Mouse (Mus musculus) liver, embryonic 13.5 days (tissue): ENCODE results near the gene Eomes. TPM values are rescaled to one million over a fixed set of nuclear protein-coding genes. Genes with fewer than 3 reads are reported as not detected.

Experiments
- ATAC-seq: fragments of 200-750 bp; cut with Nextera tagmentation; 2 replicates; pipeline ENCODE4 v1.8.0; 2017; ENCODE audit warnings: low read depth, mild to moderate bottlenecking, moderate number of reproducible peaks, moderate library complexity
- DNase-seq: peaks from one replicate; pipeline ENCODE4 v3.0.0; 2022
- H3K27ac ChIP-seq: fragments of 300-500 bp; sonication (generic); 2 replicates; pipeline ENCODE4 v1.5.1; 2015; ENCODE audit warnings: moderate library complexity, mild to moderate bottlenecking, inconsistent platforms
- H3K27me3 ChIP-seq: fragments of 300-500 bp; sonication (generic); 2 replicates; pipeline ENCODE4 v1.6.1; 2015; ENCODE audit warnings: mild to moderate bottlenecking, inconsistent platforms
- H3K36me3 ChIP-seq: fragments of 300-500 bp; sonication (generic); 2 replicates; pipeline ENCODE4 v1.6.1; 2015; ENCODE audit warnings: mild to moderate bottlenecking, inconsistent platforms
- H3K4me1 ChIP-seq: fragments of 300-500 bp; sonication (generic); replicated peaks from 2 replicates; pipeline ENCODE4 v1.6.1; 2015; ENCODE audit warnings: inconsistent platforms
- H3K4me2 ChIP-seq: fragments of 300-500 bp; sonication (generic); 2 replicates; pipeline ENCODE4 v1.6.1; 2015; ENCODE audit warnings: inconsistent platforms, mild to moderate bottlenecking, moderate library complexity
- H3K4me3 ChIP-seq: fragments of 300-500 bp; sonication (generic); replicated peaks from 2 replicates; pipeline ENCODE4 v1.5.1; 2015; ENCODE audit warnings: mild to moderate bottlenecking, inconsistent platforms
- H3K9ac ChIP-seq: fragments of 300-500 bp; sonication (generic); 2 replicates; pipeline ENCODE4 v1.6.1; 2015; ENCODE audit warnings: mild to moderate bottlenecking, inconsistent platforms
- H3K9me3 ChIP-seq: fragments of 300-500 bp; sonication (generic); replicated peaks from 2 replicates; pipeline ENCODE4 v1.6.1; 2016; ENCODE audit warnings: inconsistent platforms
- WGBS: fragments of 180-500 bp; shearing (Covaris S2); methylation state at CpG from one replicate; pipeline ENCODE4 v1.1.7; 2015; ENCODE audit not compliant: insufficient replicate concordance; 5-methylcytosine and 5-hydroxymethylcytosine counted together
- polyA plus RNA-seq: library from polyadenylated mRNA; unstranded; fragments of >200 nt; fragmentation: Nextera tagmentation; extraction: Ambion mirVana; gene quantifications from 2 replicates; pipeline ENCODE4 v1.2.1, GENCODE M21; 2015

The Eomes gene
- polyA plus RNA-seq, 1 experiment from 2014 or later, result not detected

DNA sequence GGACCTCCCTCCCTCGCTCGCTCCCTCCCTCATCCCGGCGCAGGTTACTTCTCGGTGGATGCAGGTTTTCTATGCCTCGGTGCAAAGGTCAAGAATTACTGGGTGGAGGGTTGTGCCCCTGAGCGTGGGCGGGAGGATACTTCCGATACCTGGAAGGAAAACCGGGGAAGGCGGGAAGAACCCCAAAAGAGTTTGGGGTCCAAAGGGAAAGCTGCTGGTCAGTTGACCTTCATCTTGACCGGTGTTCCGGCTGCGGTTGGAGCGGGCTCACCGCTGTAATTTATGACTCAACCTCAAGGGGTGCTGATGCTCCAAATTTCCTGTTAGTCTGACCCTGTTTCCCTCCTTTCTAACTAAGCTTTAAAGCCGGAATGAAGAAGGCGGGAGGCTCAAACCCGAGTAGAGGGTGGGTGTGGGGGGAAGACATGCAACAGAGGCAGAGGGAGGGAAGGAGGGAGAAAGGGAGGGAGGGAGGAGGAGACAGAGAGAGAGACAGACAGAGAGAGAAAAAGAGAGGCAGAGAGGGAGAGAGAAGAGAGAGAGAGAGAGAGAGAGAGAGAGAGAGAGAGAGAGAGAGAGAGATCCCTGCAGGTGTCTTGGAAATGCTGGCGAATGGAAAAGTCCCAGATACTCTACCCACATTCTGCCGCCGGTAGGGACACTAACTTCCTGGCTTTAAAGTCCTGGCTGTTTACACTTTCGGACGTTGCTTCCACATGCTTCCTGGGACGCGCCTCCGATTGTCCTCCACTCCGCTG lies 10.3 kb downstream of the Eomes start:
- WGBS, result 1% methylated on average over 28 of the region's 28 CpGs

DNA sequence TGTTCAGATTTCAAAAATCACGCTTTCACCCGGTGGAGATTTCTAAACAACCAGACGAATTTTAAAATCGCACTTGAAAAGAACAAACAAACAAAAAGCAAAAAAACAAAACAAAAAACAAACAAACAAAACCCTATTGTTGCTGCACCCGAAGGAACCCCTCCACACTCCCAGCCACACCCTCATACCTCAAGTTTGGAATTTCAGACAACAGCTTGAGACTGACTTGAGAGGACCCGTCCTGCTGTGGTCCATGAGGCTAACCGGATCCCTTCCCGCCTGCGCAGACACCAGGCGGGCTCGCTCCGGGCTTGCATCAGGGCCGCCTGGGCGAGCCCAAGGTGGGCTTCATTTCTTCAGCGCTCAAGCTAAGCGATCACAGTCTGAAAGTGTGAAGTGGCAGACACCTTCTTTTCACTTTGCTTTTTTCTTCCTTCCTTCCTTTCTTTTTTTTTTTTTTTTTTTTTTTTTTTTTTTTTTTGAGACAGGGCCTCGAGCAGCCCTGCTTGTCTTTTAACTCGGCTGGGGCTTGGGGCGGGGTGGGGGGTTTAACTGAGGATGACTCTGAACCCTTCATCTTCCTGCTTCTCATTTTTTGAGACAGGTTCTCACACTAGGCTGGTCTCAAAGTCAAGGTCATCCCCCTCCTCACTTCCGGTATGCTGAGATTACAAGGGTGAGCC lies 11.0 kb downstream of the Eomes start:
- ATAC-seq (no peak), DNase-seq (no peak)
- WGBS, result 3% methylated on average over 20 of the region's 20 CpGs
- H3K36me3 ChIP-seq, result no peaks in the 10 kb centered on the region
- H3K4me1 ChIP-seq, result 0 out of 2 replicates have a peak, but pooled peaks cover 8% of the 10 kb centered on the region
- peak overlapping the region; percentile 54 for H3K4me2 ChIP-seq
- H3K27ac ChIP-seq, result no peak overlapping the region
- peaks cover 89% of the 10 kb centered on the region for H3K27me3 ChIP-seq
- H3K9ac ChIP-seq, result no peak overlapping the region
- peak overlapping the region; percentile 35 for H3K4me3 ChIP-seq
- no peaks in the 10 kb centered on the region for H3K9me3 ChIP-seq

More for the DNA sequence above, 10.3 kb downstream of the Eomes start:
- H3K27me3 ChIP-seq, result peaks cover 92% of the 10 kb centered on the region
- no peaks in the 10 kb centered on the region for H3K9me3 ChIP-seq
- H3K4me3 ChIP-seq, result peak overlapping the region; percentile 35
- 0 out of 2 replicates have a peak, but pooled peaks cover 8% of the 10 kb centered on the region for H3K4me1 ChIP-seq
- DNase-seq, result no peak
- no peaks in the 10 kb centered on the region for H3K36me3 ChIP-seq
- H3K4me2 ChIP-seq, result peak overlapping the region; percentile 54
- no peak for ATAC-seq
- no peak overlapping the region for H3K9ac ChIP-seq
- H3K27ac ChIP-seq, result no peak overlapping the region

DNA sequence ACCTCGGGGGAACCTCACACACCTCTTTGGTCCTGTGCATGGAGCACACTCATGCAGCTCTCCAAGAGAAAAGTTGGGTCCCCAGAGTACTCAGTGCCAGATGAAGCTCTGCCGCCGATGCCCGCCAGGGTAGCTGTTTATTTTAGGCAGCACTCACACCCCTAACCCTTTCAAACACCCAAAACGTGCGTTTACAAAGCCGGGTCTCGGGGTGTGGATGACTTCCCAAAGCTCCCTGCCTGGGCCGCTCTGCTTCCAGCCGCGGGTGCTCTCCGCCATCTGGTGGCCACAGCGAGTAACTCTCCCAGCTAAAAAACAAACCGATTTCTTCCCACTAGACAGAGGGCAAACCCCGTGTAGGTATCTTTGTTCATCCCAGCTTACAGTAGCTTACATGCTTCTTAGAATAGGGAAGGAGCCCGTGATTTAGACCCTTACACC lies 11.6 kb downstream of the Eomes start:
- peak overlapping the region; percentile 26; the same call in 1 of the 2 replicates for H3K4me3 ChIP-seq
- 1% methylated on average over 16 of the region's 16 CpGs for WGBS
- ATAC-seq, result 0 out of 2 replicates have a peak, but pooled peaks have one; percentile 54
- peaks cover 83% of the 10 kb centered on the region for H3K27me3 ChIP-seq
- peak overlapping the region; percentile 54 for H3K4me2 ChIP-seq
- H3K9ac ChIP-seq, result no peak overlapping the region
- H3K4me1 ChIP-seq, result 0 out of 2 replicates have a peak, but pooled peaks cover 8% of the 10 kb centered on the region
- no peaks in the 10 kb centered on the region for H3K36me3 ChIP-seq
- H3K27ac ChIP-seq, result no peak overlapping the region
- no peaks in the 10 kb centered on the region for H3K9me3 ChIP-seq
- no peak for DNase-seq

DNA sequence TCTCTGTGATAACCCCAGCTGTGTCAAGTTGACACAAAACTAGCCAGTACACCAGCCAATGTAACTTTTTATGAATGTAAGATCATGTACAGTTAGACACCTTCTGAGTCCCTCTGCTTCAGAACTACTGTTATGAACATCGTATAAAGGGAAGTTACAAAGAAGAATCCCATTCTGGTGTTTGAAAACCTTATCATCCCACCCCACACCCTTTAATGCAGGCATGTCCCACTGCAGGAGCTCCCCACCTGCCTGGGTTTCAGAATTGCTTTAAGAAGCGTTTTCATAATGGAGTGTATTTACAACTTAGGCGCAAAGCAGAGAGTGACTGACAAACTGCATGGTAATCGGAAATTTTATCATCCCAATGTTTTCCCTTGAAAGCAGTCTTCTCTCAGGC lies 13.2 kb downstream of the Eomes start:
- no peak overlapping the region for H3K27ac ChIP-seq
- no peak overlapping the region for H3K4me3 ChIP-seq
- DNase-seq (no peak), ATAC-seq (no peak)
- peaks cover 20% of the 10 kb centered on the region for H3K4me1 ChIP-seq
- no peak overlapping the region for H3K4me2 ChIP-seq
- no peaks in the 10 kb centered on the region for H3K36me3 ChIP-seq
- peaks cover 67% of the 10 kb centered on the region for H3K27me3 ChIP-seq
- no peak overlapping the region for H3K9ac ChIP-seq
- 53% methylated on average over 4 of the region's 4 CpGs for WGBS
- no peaks in the 10 kb centered on the region for H3K9me3 ChIP-seq

DNA sequence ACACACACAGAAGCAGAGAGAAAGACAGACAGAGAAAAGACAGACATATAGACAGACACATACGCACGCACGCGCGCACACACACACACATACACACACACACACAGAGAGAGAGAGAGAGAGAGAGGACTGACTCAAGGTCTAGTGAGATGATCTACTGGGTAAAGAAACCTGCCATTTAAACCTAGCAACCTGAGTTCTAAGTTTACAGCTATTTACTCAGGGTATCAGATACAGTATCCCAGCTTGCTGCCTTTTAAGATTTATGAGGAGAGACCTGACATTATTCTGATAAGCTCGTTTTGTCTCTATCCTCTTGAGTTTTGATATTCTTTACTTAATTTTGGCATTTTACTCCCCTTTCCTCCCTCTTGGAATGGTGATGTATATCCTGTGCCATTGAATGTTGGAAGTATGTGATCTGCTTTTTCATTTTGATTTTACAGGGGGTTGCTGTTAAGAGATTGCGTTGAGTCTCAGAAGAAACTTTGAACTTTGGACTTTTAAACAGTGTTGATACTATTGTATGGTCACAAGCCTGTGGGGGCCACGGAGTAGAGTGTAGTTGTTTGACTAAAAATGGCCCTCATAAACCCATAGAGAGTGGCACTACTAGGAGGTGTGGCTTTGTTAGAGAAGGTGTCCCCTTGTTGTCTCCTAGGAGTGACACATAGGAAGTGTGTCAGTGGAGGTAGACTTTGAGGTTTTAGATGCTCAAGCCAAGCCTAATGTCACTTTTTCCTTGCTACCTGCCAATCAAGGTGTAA lies 15.1 kb downstream of the Eomes start:
- Histone ChIP-seq H3K27ac (no peak overlapping the region), H3K27me3 (peaks cover 48% of the 10 kb centered on the region), H3K36me3 (no peaks in the 10 kb centered on the region), H3K4me3 (no peak overlapping the region), H3K4me2 (no peak overlapping the region), H3K9ac (no peak overlapping the region), H3K4me1 (peaks cover 23% of the 10 kb centered on the region), H3K9me3 (no peaks in the 10 kb centered on the region)
- 76% methylated on average over 8 of the region's 8 CpGs for WGBS
- DNase-seq (no peak), ATAC-seq (no peak)

DNA sequence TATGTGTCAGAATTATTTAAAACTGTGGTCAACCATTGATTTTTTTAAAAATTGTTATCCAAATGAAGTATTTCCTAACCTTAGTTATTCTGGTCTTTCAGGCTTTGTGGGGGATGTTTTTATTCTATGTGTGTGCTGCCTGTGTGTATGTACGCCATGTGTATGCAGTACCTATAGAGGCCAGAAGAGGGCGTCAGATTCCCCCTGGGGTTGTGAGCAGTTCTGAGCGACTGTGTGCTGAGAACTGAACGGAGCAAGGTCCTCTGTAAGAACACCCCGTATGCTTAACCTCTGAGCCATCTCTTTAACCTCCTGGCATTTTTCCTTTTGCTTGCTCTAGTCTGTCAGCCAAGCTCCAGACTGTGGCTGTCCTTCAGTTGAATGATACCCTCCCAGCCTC lies 16.1 kb downstream of the Eomes start:
- Histone ChIP-seq H3K9ac (no peak overlapping the region), H3K27ac (no peak overlapping the region), H3K27me3 (peaks cover 42% of the 10 kb centered on the region), H3K9me3 (no peaks in the 10 kb centered on the region), H3K4me2 (no peak overlapping the region), H3K4me3 (no peak overlapping the region), H3K4me1 (peaks cover 22% of the 10 kb centered on the region), H3K36me3 (no peaks in the 10 kb centered on the region)
- WGBS, result 75% methylated on average over 5 of the region's 5 CpGs
- ATAC-seq (no peak), DNase-seq (no peak)

DNA sequence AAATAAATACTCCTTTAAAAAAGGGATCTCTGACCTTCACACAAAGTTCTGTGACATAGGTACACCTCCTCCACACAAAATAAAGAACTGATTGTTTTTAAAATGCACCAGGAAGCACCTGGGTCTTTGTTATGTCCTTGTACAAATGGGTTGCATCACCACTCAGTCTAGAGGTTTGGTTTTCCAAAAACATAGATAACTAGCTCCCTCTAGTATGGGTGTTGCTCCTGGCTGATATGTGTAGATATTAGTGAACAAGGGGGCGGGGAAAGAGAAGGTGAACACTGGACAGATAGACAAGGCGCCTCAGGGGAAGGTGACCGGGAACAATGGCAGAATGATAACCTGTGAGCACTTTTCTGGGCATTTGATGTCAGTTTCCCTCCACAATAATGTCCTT lies 17.9 kb downstream of the Eomes start:
- Histone ChIP-seq H3K27me3 (peaks cover 26% of the 10 kb centered on the region), H3K4me1 (peaks cover 22% of the 10 kb centered on the region), H3K4me2 (0 out of 2 replicates have a peak overlapping the region, but pooled peaks have one; percentile 2), H3K9me3 (no peaks in the 10 kb centered on the region), H3K4me3 (no peak overlapping the region), H3K9ac (no peak overlapping the region), H3K27ac (no peak overlapping the region), H3K36me3 (no peaks in the 10 kb centered on the region)
- 35% methylated on average over 3 of the region's 3 CpGs for WGBS
- DNase-seq, result no peak
- peak; percentile 90 for ATAC-seq

DNA sequence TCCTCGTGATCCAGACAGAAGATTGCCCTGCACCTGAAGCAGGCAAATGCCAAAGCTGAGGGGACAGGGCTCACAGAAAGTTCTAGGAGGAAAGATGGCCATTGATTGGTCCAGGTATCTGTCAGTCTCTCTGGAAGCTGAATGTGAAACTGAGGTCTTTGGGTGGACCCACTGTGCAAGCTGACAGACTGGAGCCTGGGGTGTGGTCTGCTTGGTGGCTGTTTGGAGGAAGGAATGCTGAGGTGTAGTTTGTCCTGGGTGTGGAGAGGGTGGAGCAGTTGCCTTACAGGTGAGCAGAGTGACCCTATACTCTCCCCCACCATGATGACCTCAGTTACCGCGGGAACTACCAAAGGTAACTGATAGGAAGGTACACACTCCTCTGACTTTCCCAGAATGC lies 18.9 kb downstream of the Eomes start:
- H3K9me3 ChIP-seq, result no peaks in the 10 kb centered on the region
- H3K36me3 ChIP-seq, result no peaks in the 10 kb centered on the region
- H3K4me2 ChIP-seq, result no peak overlapping the region
- ATAC-seq (peak; percentile 8; the same call in 1 of the 2 replicates), DNase-seq (no peak)
- H3K9ac ChIP-seq, result no peak overlapping the region
- no peak overlapping the region for H3K4me3 ChIP-seq
- WGBS, result 71% methylated on average over 3 of the region's 3 CpGs
- peaks cover 22% of the 10 kb centered on the region for H3K4me1 ChIP-seq
- H3K27ac ChIP-seq, result no peak overlapping the region
- peaks cover 18% of the 10 kb centered on the region for H3K27me3 ChIP-seq

DNA sequence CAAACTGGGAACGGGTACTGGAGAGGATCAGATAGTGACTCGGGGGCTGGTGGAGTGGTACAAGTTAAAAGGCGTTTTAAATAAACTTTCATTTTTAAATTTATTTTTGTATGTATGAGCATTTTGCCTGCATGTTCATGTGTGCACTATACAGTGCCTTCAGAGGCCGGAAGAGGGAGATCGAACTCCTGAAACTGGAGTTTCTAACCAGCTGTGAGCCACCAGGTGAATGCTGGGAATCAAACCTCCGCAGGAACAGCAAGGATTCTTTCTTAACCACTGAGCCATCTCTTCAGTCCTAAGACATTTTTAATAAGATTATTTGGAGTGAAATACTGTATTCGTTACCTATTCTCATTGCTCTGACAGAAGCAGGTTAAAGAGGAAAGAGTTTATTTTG lies 20.0 kb downstream of the Eomes start:
- no peak overlapping the region for H3K4me3 ChIP-seq
- H3K36me3 ChIP-seq, result no peaks in the 10 kb centered on the region
- no peak overlapping the region for H3K27ac ChIP-seq
- peaks cover 8% of the 10 kb centered on the region for H3K27me3 ChIP-seq
- 49% methylated on average over 7 of the region's 7 CpGs for WGBS
- H3K4me1 ChIP-seq, result peaks cover 22% of the 10 kb centered on the region
- DNase-seq (no peak), ATAC-seq (no peak)
- H3K9me3 ChIP-seq, result no peaks in the 10 kb centered on the region
- no peak overlapping the region for H3K4me2 ChIP-seq
- H3K9ac ChIP-seq, result no peak overlapping the region

DNA sequence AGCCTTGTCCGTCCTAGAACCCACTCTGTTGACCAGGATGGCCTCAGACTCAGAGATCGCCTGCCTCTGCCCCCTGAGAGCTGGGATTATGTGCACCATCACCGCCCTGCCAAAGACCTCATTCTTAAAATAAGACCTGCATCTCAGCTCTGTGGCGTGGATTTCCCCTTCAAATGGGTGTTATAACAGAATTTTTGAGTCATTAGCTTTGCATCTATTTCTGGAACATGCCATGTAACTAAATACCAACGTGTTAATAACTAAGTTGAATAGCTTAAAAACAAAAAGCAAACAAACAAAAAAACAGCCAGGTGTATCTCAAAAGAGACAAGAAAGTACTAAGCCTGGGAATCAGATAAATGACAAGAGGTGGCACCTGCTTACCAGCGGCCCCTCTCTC lies 23.0 kb downstream of the Eomes start:
- Histone ChIP-seq H3K36me3 (no peaks in the 10 kb centered on the region), H3K9me3 (no peaks in the 10 kb centered on the region), H3K4me1 (peaks cover 18% of the 10 kb centered on the region), H3K27ac (no peak overlapping the region), H3K4me3 (no peak overlapping the region), H3K9ac (no peak overlapping the region), H3K27me3 (peaks cover 4% of the 10 kb centered on the region; the same call in 1 of the 2 replicates), H3K4me2 (no peak overlapping the region)
- ATAC-seq, result no peak
- WGBS, result 64% methylated on average over 6 of the region's 6 CpGs
- DNase-seq, result no peak

DNA sequence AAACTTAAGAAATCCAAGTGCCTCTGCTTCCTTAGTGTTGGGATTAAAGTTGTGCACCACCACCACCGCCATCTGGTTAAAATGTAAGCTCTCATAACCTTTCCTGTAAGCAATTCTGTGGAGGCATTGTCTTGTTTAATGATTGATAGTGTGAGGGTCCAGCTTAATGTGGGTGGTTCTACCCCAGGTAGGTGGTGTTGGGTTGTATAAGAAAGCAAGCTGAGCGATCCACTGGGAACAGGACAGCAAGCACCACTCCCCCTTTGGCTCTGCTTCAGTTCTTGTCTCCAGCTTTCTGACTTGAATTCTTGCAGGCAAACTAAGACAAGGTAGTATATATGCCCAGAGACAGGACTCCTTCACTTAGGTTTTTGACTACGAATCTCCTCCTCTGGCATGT lies 26.6 kb downstream of the Eomes start:
- peaks cover 32% of the 10 kb centered on the region for H3K4me1 ChIP-seq
- no peaks in the 10 kb centered on the region for H3K27me3 ChIP-seq
- no peak overlapping the region for H3K9ac ChIP-seq
- H3K9me3 ChIP-seq, result no peaks in the 10 kb centered on the region
- no peak overlapping the region for H3K27ac ChIP-seq
- ATAC-seq (no peak), DNase-seq (no peak)
- H3K4me3 ChIP-seq, result no peak overlapping the region
- WGBS, result 67% methylated on average over 3 of the region's 3 CpGs
- no peak overlapping the region for H3K4me2 ChIP-seq
- H3K36me3 ChIP-seq, result no peaks in the 10 kb centered on the region
